Mouse (Mus musculus) bone marrow macrophage, adult 2 months (primary cell): ENCODE results near the gene Agrn.

Experiments used
- CTCF ChIP-seq: IDR thresholded peaks from 2 replicates; pipeline ENCODE4 v1.5.1; 2012; ENCODE audit warnings: low read depth, mild to moderate bottlenecking, low read length, moderate library complexity
- POLR2A ChIP-seq: IDR thresholded peaks from 2 replicates; pipeline ENCODE4 v1.6.1; 2012; ENCODE audit warnings: mild to moderate bottlenecking, low read depth, low read length, borderline replicate concordance

GRCm38 (mm10) chr4:156227752-156228392 is 30.6 kb upstream of the Agrn start:
- TF ChIP-seq POLR2A (no peak), CTCF (no peak)
